Mouse (Mus musculus): Measurements from ENCODE around the gene Olfr1375. TPM values are rescaled to one million over a fixed set of nuclear protein-coding genes. Genes with fewer than 3 reads are reported as not detected.

Olfr1375 gene
- total RNA-seq, 2 experiments from 2014 or later, result not detected

Other genes with a start within 250 kb of the Olfr1375 start
- 10 to 100 TPM in 1 of 2 experiments, 1 to 10 TPM in 1; 9.8 to 10.1 TPM for gene Zfp354c, start 220.4 kb upstream of the Olfr1375 start, total RNA-seq (2021)
- under 1 TPM; 0.38 to 0.62 TPM for gene Zfp879, start 206.6 kb upstream of the Olfr1375 start, total RNA-seq (2021)
- not detected for gene Grm6, start 197.4 kb upstream of the Olfr1375 start, total RNA-seq (2021)
- gene Zfp454, start 160.5 kb upstream of the Olfr1375 start, total RNA-seq (2021), result 1 to 10 TPM; 1.4 to 1.5 TPM
- gene Zfp2, start 131.9 kb upstream of the Olfr1375 start, total RNA-seq (2021), result 1 to 10 TPM; 2.8 to 3.7 TPM
- gene Zfp354b, start 116.5 kb upstream of the Olfr1375 start, total RNA-seq (2021), result under 1 TPM; 0.88 to 0.92 TPM
- gene 4933414I15Rik, start 104.3 kb upstream of the Olfr1375 start, total RNA-seq (2021), result not detected
- gene Prop1, start 94.3 kb upstream of the Olfr1375 start, total RNA-seq (2021), result not detected
- not detected for gene Olfr1378, start 81.6 kb upstream of the Olfr1375 start, total RNA-seq (2021)
- not detected for gene Olfr1377, start 66.1 kb upstream of the Olfr1375 start, total RNA-seq (2021)
- gene Olfr51, start 44.5 kb upstream of the Olfr1375 start, total RNA-seq (2021), result not detected
- gene Olfr54, start 33.9 kb upstream of the Olfr1375 start, total RNA-seq (2021), result not detected
- 1 to 10 TPM; 2.1 to 2.2 TPM for gene Zfp354a, start 11.1 kb downstream of the Olfr1375 start, total RNA-seq (2021)
- gene Gm12569, start 172.4 kb downstream of the Olfr1375 start, total RNA-seq (2021), result not detected
- gene Clk4, start 213.6 kb downstream of the Olfr1375 start, total RNA-seq (2021), result 10 to 100 TPM; 49.5 to 55.0 TPM
- gene BC049762, start 214.9 kb downstream of the Olfr1375 start, total RNA-seq (2021), result not detected
- 1 to 10 TPM; 5.7 to 6.0 TPM for gene Col23a1, start 241.8 kb downstream of the Olfr1375 start, total RNA-seq (2021)